Mouse (Mus musculus) limb, embryonic 12.5 days (tissue): Measurements from ENCODE around the gene Eid2. TPM values are rescaled to one million over a fixed set of nuclear protein-coding genes. Genes with fewer than 3 reads are reported as not detected.
A peak's percentile ranks its signal among the peaks of the same experiment; 100 is the strongest.

Experiments
- ATAC-seq: fragments of 200-750 bp; cut with Nextera tagmentation; 2 replicates; pipeline ENCODE4 v1.8.0; 2017; ENCODE audit warnings: low read depth, moderate TSS enrichment; ENCODE audit not compliant: insufficient number of reproducible peaks, insufficient read depth, low FRiP score, low TSS enrichment
- H3K27ac ChIP-seq: fragments of 300-500 bp; sonication (generic); 2 replicates; pipeline ENCODE4 v1.5.1; 2016; ENCODE audit warnings: mild to moderate bottlenecking, moderate library complexity
- H3K27me3 ChIP-seq: fragments of 300-500 bp; sonication (generic); 2 replicates; pipeline ENCODE4 v1.6.1; 2016; ENCODE audit warnings: mild to moderate bottlenecking, moderate library complexity
- H3K36me3 ChIP-seq: fragments of 300-500 bp; sonication (generic); 2 replicates; pipeline ENCODE4 v1.6.1; 2016; ENCODE audit warnings: mild to moderate bottlenecking, moderate library complexity
- H3K4me1 ChIP-seq: fragments of 300-500 bp; sonication (generic); replicated peaks from 2 replicates; pipeline ENCODE4 v1.6.1; 2016
- H3K4me2 ChIP-seq: fragments of 300-500 bp; sonication (generic); 2 replicates; pipeline ENCODE4 v1.6.1; 2016; ENCODE audit warnings: mild to moderate bottlenecking, moderate library complexity
- H3K4me3 ChIP-seq: fragments of 300-500 bp; sonication (generic); replicated peaks from 2 replicates; pipeline ENCODE4 v1.5.1; 2016; ENCODE audit warnings: mild to moderate bottlenecking
- H3K9ac ChIP-seq: fragments of 300-500 bp; sonication (generic); replicated peaks from 2 replicates; pipeline ENCODE4 v1.6.1; 2016; ENCODE audit warnings: mild to moderate bottlenecking, moderate library complexity
- H3K9me3 ChIP-seq: fragments of 300-500 bp; sonication (generic); 2 replicates; pipeline ENCODE4 v1.6.1; 2016; ENCODE audit warnings: mild to moderate bottlenecking, moderate library complexity
- WGBS: fragments of 180-500 bp; shearing (Covaris S2); methylation state at CpG from one replicate; pipeline ENCODE4 v1.1.7; 2016; 5-methylcytosine and 5-hydroxymethylcytosine counted together
- polyA plus RNA-seq: library from polyadenylated mRNA; unstranded; fragments of >200 nt; fragmentation: Nextera tagmentation; extraction: Ambion mirVana; gene quantifications from 2 replicates; pipeline ENCODE4 v1.2.1, GENCODE M21; 2016

Eid2 gene
- polyA plus RNA-seq, 1 experiment from 2014 or later = 18.9 TPM

- peak within 1 kb of the TSS; percentile 40; the same call in 1 of the 2 replicates for H3K9ac ChIP-seq
- H3K9me3 ChIP-seq = no peaks in the 10 kb centered on the region
- peak within 1 kb of the TSS; percentile 53 for H3K4me2 ChIP-seq
- peak within 1 kb of the TSS; percentile 31 for H3K4me3 ChIP-seq
- no peaks in the 10 kb centered on the region for H3K36me3 ChIP-seq
- peaks cover 15% of the 10 kb centered on the region for H3K4me1 ChIP-seq
- H3K27ac ChIP-seq = no peak within 1 kb of the TSS
- 2% methylated on average over 52 of the region's 52 CpGs for WGBS
- H3K27me3 ChIP-seq = peaks cover 93% of the 10 kb centered on the region
- ATAC-seq = no peak
Measured at GRCm38 (mm10) chr7:28290638-28291590, 23.2 kb downstream of the Eid2 start, which contains the start of gene Selenov. Gene Selenov (minus strand): TSS chr7:28291186.

GRCm38 (mm10) chr7:28294481-28294880, 26.8 kb downstream of the Eid2 start:
- Histone ChIP-seq H3K36me3 (no peaks in the 10 kb centered on the region), H3K9me3 (0 out of 2 replicates have a peak, but pooled peaks cover 3% of the 10 kb centered on the region), H3K4me2 (peak overlapping the region; percentile 79), H3K9ac (peak overlapping the region; percentile 57), H3K27ac (no peak overlapping the region), H3K4me1 (peaks cover 15% of the 10 kb centered on the region), H3K4me3 (peak overlapping the region; percentile 55), H3K27me3 (peaks cover 99% of the 10 kb centered on the region)
- WGBS = 8% methylated on average over 62 of the region's 63 CpGs
- ATAC-seq = peak; percentile 23; the same call in 1 of the 2 replicates

GRCm38 (mm10) chr7:28298837-28299625, 31.4 kb downstream of the Eid2 start:
- Histone ChIP-seq H3K9me3 (0 out of 2 replicates have a peak, but pooled peaks cover 3% of the 10 kb centered on the region), H3K27me3 (peaks cover 94% of the 10 kb centered on the region), H3K4me1 (peaks cover 26% of the 10 kb centered on the region), H3K4me2 (peak overlapping the region; percentile 34; the same call in 1 of the 2 replicates), H3K4me3 (peak overlapping the region; percentile 17; the same call in 1 of the 2 replicates), H3K27ac (no peak overlapping the region), H3K9ac (peak overlapping the region; percentile 40; the same call in 1 of the 2 replicates), H3K36me3 (no peaks in the 10 kb centered on the region)
- 23% methylated on average over 43 of the region's 43 CpGs for WGBS
- ATAC-seq = no peak

- Histone ChIP-seq H3K4me3 (peak within 1 kb of the TSS; percentile 33), H3K4me2 (peak within 1 kb of the TSS; percentile 57), H3K9me3 (0 out of 2 replicates have a peak, but pooled peaks cover 3% of the 10 kb centered on the region), H3K27ac (peak within 1 kb of the TSS; percentile 47; the same call in 1 of the 2 replicates), H3K36me3 (peaks cover 22% of the 10 kb centered on the region), H3K4me1 (peaks cover 26% of the 10 kb centered on the region), H3K27me3 (peaks cover 66% of the 10 kb centered on the region), H3K9ac (peak within 1 kb of the TSS; percentile 46)
- WGBS = under 1% methylated on average over 30 of the region's 30 CpGs
- ATAC-seq = peak; percentile 44; the same call in 1 of the 2 replicates
Measured at GRCm38 (mm10) chr7:28301616-28302433, 34.1 kb downstream of the Eid2 start, which contains the start of gene Dll3. Gene Dll3 (minus strand): TSS chr7:28302238.

GRCm38 (mm10) chr7:28305641-28306040, 38.0 kb downstream of the Eid2 start:
- Histone ChIP-seq H3K36me3 (peaks cover 58% of the 10 kb centered on the region), H3K4me1 (peaks cover 34% of the 10 kb centered on the region), H3K4me3 (no peak overlapping the region), H3K27ac (no peak overlapping the region), H3K4me2 (no peak overlapping the region), H3K9me3 (no peaks in the 10 kb centered on the region), H3K27me3 (peaks cover 28% of the 10 kb centered on the region), H3K9ac (no peak overlapping the region)
- 89% methylated on average over 10 of the region's 10 CpGs for WGBS
- ATAC-seq = no peak

GRCm38 (mm10) chr7:28306216-28306615, 38.5 kb downstream of the Eid2 start:
- H3K4me2 ChIP-seq = no peak overlapping the region
- 90% methylated on average over 8 of the region's 8 CpGs for whole genome bisulfite sequencing
- no peak overlapping the region for H3K9ac ChIP-seq
- ATAC-seq = no peak
- H3K4me1 ChIP-seq = peaks cover 36% of the 10 kb centered on the region
- H3K9me3 ChIP-seq = no peaks in the 10 kb centered on the region
- H3K27ac ChIP-seq = no peak overlapping the region
- no peak overlapping the region for H3K4me3 ChIP-seq
- H3K27me3 ChIP-seq = peaks cover 22% of the 10 kb centered on the region
- H3K36me3 ChIP-seq = peaks cover 58% of the 10 kb centered on the region

GRCm38 (mm10) chr7:28309737-28310136, 42.1 kb downstream of the Eid2 start:
- 39% methylated on average over 9 of the region's 9 CpGs for WGBS
- Histone ChIP-seq H3K9ac (no peak overlapping the region), H3K27me3 (no peaks in the 10 kb centered on the region), H3K27ac (no peak overlapping the region), H3K9me3 (no peaks in the 10 kb centered on the region), H3K4me2 (peak overlapping the region; percentile 84; the same call in 1 of the 2 replicates), H3K4me3 (0 out of 2 replicates have a peak overlapping the region, but pooled peaks have one; percentile 0), H3K36me3 (peaks cover 65% of the 10 kb centered on the region), H3K4me1 (peaks cover 14% of the 10 kb centered on the region)
- no peak for ATAC-seq

- Histone ChIP-seq H3K4me1 (peaks cover 14% of the 10 kb centered on the region), H3K4me3 (peak overlapping the region; percentile 89), H3K27ac (peak overlapping the region; percentile 66; the same call in 1 of the 2 replicates), H3K27me3 (no peaks in the 10 kb centered on the region), H3K4me2 (peak overlapping the region; percentile 84), H3K9ac (peak overlapping the region; percentile 92), H3K36me3 (peaks cover 65% of the 10 kb centered on the region), H3K9me3 (no peaks in the 10 kb centered on the region)
- 8% methylated on average over 35 of the region's 35 CpGs for WGBS
- peak; percentile 5; the same call in 1 of the 2 replicates for ATAC-seq
Measured at GRCm38 (mm10) chr7:28311151-28311925, 43.7 kb downstream of the Eid2 start.

GRCm38 (mm10) chr7:28311926-28312543, 44.4 kb downstream of the Eid2 start, which contains the start of gene Timm50:
Gene Timm50 (minus strand): TSS chr7:28312072.
- peak within 1 kb of the TSS; percentile 89 for H3K4me3 ChIP-seq
- peak within 1 kb of the TSS; percentile 84 for H3K4me2 ChIP-seq
- ATAC-seq = peak; percentile 95
- no peaks in the 10 kb centered on the region for H3K27me3 ChIP-seq
- H3K36me3 ChIP-seq = peaks cover 65% of the 10 kb centered on the region
- peak within 1 kb of the TSS; percentile 66; the same call in 1 of the 2 replicates for H3K27ac ChIP-seq
- peak within 1 kb of the TSS; percentile 92 for H3K9ac ChIP-seq
- no peaks in the 10 kb centered on the region for H3K9me3 ChIP-seq
- H3K4me1 ChIP-seq = peaks cover 14% of the 10 kb centered on the region
- WGBS = under 1% methylated on average over 45 of the region's 45 CpGs
